Mouse (Mus musculus) ES-E14 (cell line): ENCODE measurements around the gene Cplx3.

Experiments
- CHD2 ChIP-seq: IDR thresholded peaks from 2 replicates; pipeline ENCODE4 v1.6.1; 2014; ENCODE audit warnings: mild to moderate bottlenecking, low read depth, low read length, inconsistent platforms
- HCFC1 ChIP-seq: IDR thresholded peaks from 2 replicates; pipeline ENCODE4 v1.6.1; 2012; ENCODE audit warnings: low read length, inconsistent platforms, borderline replicate concordance; ENCODE audit not compliant: insufficient read depth
- MAFK ChIP-seq: IDR thresholded peaks from 2 replicates; pipeline ENCODE4 v1.6.1; 2014; ENCODE audit warnings: mild to moderate bottlenecking, low read depth, low read length, inconsistent platforms; ENCODE audit not compliant: insufficient read depth
- ZC3H11A ChIP-seq: IDR thresholded peaks from 2 replicates; pipeline ENCODE4 v1.6.1; 2012; ENCODE audit warnings: low read depth, mild to moderate bottlenecking, inconsistent platforms, low read length, borderline replicate concordance
- ZNF384 ChIP-seq: IDR thresholded peaks from 2 replicates; pipeline ENCODE4 v1.6.1; 2012; ENCODE audit warnings: low read depth, low read length, inconsistent platforms

- TF ChIP-seq ZNF384 (no peak), HCFC1 (no peak), MAFK (no peak), ZC3H11A (no peak), CHD2 (no peak)
These were observed 32.8 kb upstream of the Cplx3 start for GRCm38 (mm10) chr9:57638651-57639459.
